Mouse (Mus musculus): ENCODE data around the gene Xdh.

The Xdh gene

GRCm38 (mm10) chr17:73950062-73950735 is at the start of gene Xdh:
TSS of gene Xdh (minus strand) at chr17:73950196.
- DNase-seq (ENCODE audit: low spot score in 2 of 2) = no peak

- DNase-seq (ENCODE audit: low spot score in 2 of 2) = no peak
These were observed 46.1 kb upstream of the Xdh start for GRCm38 (mm10) chr17:73995907-73996645.

DNA sequence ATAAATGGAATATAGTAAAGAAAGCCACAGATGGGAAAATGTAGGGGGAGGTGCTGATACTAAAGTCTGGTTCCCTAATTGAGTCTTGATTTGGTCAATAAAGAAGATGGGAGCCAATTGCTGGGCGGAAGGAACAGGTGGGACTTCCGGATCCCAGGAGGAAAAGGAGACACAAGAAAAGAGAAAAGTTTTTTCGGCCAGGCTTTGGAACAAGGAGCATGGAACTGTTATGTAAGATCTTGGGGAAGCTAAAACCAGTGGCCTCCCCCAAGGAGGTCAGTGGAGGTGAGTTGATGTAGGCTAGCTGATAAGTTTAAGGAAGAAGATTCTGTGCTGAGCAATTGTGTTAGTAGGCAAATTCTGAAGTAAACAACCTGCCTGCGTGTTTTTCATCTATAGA is 41.3 kb upstream of the Xdh start:
- DNase-seq (ENCODE audit: low spot score in 2 of 2) = no peak

- DNase-seq (ENCODE audit: low spot score in 2 of 2) = no peak
These were observed 36.6 kb upstream of the Xdh start for GRCm38 (mm10) chr17:73986571-73986970.

DNA sequence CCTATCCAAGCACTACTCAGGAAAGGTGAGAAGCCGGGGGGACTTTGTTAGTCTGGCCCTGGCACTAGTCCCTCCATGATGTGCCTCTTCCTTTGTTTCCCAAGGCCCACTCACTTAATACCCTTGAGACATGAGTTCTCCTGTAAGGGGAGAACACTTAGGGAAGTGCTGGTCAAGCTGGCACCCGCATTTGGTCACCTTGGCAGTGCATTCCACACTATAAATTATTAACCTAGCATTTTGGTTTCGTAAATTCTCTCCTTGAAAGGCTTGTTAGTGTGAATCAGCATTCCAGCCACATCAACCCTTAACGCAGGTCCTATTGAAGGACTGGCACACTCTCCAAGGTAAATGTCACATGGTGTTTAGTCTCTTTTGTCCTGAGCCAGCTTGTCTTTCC is 35.9 kb upstream of the Xdh start:
- DNase-seq (ENCODE audit: low spot score in 2 of 2) = no peak

DNA sequence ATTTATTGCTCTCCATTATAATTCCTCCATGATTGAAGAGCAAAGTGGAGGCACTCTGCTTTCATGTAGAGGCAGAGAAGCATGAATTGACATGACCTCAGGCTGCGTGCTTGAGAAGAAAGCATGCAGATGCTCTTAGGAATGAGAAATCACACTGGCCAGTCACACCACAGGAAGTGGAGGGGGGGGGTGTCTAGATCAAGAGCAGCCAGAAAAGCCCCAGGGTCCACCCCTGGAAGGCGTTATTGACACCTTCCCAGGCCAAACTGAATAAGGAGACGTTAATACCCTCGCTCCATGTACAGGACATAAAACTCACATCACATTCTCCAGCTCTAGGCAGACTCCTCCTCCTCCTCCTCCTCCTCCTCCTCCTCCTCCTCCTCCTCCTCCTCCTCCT is 34.5 kb upstream of the Xdh start:
- no peak for DNase-seq (ENCODE audit: low spot score in 2 of 2)

DNA sequence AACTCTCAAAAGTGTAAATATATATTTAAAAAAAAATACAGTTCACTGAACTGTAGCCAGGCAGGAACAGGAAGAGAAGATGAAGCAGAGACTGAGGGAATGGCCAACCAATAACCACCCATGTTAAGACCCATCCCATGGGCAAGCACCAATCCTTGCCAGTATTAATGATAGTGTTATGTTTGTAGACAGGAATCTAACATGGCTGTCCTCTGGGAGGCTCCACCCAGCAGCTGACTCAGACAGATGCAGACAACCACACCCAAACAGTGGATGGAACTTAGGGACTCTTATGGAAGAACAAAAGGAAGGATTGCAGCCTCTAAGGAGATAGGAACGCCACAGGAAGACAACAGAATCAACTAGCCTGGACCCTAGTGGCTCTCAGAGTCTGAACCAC is 32.9 kb upstream of the Xdh start:
- DNase-seq (ENCODE audit: low spot score in 2 of 2) = no peak

- DNase-seq (ENCODE audit: low spot score in 2 of 2) = no peak
These were observed 26.1 kb upstream of the Xdh start for GRCm38 (mm10) chr17:73976066-73976465.

DNA sequence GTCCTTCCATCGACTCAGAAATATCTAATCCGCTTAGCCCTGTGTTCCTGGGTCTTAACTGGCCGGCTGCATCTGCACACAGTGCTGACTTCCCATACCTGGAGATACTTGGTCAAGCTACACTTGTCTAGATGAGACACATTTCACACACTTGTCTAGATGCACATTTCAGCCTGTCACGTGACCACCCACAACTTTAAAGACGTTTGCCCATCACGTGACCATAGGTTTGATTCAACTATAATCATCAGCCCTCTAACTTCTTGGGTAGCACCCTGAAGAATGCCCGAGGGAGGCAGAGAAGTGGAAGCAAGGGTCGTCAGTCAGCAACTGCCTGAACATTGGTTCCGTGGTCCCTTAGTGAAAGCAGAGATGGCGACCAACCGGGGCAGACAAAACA is 22.7 kb upstream of the Xdh start:
- no peak for DNase-seq (ENCODE audit: low spot score in 2 of 2)

GRCm38 (mm10) chr17:73971291-73971690 is 21.3 kb upstream of the Xdh start:
- DNase-seq (ENCODE audit: low spot score in 2 of 2) = no peak

DNA sequence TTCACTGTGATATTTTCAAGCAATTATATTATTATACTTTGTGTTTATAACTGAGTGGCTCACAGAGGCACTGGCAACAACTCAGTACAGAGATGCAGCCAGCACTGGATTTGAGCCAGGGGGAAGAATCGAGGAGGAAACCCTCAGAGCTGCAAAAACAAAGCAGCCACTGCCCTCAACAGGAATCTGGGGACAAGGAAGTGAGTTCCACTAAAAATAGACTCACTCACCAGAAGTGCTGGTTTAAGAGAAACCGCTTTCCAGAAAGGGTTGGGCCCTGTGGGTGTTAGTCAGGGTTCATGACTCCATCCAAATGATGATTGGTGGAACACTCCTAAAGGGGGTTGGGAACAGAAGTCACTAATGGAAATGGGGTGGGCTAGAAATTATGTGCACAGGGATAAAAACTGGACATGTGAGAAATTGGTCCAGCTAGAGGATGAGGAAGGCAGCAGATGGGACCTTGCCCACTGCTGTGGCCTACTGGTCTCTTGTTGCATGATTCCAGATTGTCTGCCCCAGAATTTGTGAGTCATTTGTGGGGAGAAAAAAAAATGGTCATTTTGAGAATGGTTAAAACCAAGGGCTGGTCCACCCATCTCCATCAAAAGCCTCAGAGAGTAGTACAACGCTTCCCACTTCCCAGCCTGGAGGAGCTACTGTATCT is 20.5 kb upstream of the Xdh start:
- no peak for DNase-seq (ENCODE audit: low spot score in 2 of 2)

DNA sequence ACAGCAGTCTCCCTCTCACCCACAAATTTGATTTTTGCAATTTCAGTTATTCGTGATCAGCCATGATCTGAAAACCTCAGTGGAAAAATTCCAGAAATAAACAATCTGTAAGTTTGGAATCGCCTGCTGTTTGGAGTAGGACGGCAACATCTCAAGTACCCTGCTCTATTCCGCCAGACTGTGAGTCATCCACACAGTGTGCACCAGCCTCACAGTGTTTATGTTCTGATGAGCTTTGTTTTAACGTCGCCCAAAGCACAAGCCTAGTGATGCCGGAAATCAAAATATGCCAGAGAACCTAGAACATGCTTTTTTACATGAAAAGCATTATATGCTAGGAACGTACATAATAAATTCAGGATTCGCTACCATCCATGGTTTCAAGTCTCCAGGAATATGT is 14.9 kb upstream of the Xdh start:
- DNase-seq (ENCODE audit: low spot score in 2 of 2) = no peak

DNA sequence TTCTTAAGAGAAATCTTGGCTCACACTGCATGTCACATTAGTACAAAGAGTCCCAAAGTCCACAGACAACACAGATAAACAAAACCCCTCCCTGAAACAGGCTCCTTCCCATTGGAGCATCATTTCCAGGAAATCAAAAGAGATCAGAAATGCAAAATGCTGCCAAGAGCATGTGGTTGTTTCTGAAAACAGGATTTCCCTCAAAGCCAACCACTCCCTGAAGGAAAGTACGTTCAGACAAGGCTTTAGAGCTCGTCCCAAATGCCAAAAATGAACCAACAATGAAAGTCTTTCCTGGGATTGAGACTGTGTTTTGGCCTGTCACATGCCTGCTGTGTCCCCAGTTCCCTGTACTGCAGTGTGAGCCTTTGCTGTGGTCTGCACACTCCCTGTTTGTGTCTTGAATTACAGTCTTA is 12.6 kb upstream of the Xdh start:
- DNase-seq (ENCODE audit: low spot score in 2 of 2) = no peak

GRCm38 (mm10) chr17:73961801-73962403 is 11.9 kb upstream of the Xdh start:
- DNase-seq (ENCODE audit: low spot score in 2 of 2) = no peak

DNA sequence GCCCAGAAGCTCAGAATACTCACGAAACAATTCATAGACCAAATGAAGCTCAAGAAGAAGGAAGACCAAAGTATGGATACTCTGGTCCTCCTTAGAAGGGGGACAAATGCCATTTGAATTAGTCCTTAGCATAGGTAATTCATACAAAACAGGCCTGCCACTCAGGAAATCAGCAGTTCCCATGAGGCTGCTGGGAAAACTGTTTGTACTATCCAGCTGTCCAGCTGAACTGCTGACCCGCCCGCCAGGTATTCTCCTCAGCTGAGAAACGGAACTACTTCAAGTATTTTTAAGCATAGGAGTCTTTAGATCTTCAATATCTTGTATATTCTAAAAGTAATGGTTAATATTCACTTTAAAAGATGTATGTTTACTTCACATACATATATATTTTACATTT is 10.7 kb upstream of the Xdh start:
- DNase-seq (ENCODE audit: low spot score in 2 of 2) = no peak

DNA sequence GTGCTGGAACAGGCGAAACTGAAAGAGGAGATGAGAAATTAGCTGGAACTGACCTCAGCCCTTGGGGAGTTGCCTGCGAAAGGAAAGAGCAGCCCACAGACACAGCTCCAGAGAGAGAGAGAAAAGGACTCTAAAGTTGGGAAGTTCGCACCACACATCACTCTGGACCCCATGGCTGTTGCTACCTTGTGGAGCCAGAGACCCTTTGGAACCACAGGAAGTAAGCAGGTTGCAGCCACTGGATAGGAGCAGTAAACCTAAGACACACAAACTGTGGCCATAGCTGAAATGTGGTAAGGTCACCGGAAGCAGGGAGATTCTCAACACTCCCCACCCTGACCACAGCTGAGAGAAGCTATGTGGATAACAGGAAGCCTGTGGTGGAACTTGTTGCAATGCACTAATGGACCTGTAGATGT is 2.1 kb upstream of the Xdh start:
- peak in 1 of 2 experiments; percentile 7 for DNase-seq (ENCODE audit: low spot score in 2 of 2)

DNA sequence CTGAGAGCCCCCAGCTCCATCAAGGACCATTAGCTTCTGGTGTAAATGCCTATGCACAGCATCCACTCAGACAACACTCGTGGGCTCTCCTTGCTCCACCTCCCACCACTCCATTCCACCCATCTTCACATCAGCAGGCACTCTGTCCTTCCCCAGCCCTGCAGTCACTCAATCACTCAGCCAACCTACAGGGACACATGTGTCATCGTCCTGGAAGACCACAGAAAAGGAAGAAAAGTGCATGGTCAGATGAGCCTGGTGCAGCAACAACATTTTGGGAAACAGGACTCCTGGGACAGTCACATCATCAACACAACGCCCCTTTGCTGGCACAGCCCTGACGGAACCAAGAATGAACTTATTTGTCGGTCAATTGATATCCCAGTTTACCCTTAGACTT is 974 bp upstream of the Xdh start:
- DNase-seq (ENCODE audit: low spot score in 2 of 2) = no peak

DNA sequence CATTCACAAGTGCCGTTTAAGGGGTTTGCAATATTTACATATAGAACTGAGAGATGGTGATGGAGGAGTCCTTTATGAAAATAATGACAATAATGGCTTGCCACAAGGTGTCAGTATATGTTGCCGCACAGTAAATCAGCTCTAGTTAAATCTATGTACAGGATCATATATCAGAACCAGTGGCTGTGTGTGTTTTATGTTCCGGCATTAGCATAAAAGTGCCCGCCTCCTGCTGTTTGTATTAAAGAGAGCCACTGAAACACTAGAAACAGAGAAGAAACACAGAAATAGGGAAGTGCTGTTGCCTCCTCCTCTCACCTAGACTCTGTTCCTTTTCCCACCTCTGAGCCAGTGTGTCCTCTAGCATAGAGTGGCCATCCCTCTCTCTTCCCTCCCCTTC is 498 bp downstream of the Xdh start:
- no peak for DNase-seq (ENCODE audit: low spot score in 2 of 2)

- no peak for DNase-seq (ENCODE audit: low spot score in 2 of 2)
These were observed 1.2 kb downstream of the Xdh start for GRCm38 (mm10) chr17:73948801-73949200.

- no peak for DNase-seq (ENCODE audit: low spot score in 2 of 2)
These were observed 2.0 kb downstream of the Xdh start for GRCm38 (mm10) chr17:73948039-73948438.

GRCm38 (mm10) chr17:73946856-73947255 is 3.1 kb downstream of the Xdh start:
- DNase-seq (ENCODE audit: low spot score in 2 of 2) = no peak

GRCm38 (mm10) chr17:73944661-73945060 is 5.3 kb downstream of the Xdh start:
- DNase-seq (ENCODE audit: low spot score in 2 of 2) = no peak
